Comparison of ENCODE assay signal across 8 mouse cellular contexts in genomic region chr15:79689662-79690425, GRCm38 (mm10). TPM values are rescaled to one million over a fixed set of nuclear protein-coding genes. Genes with fewer than 3 reads are reported as not detected.
DNase-seq lines count a peak whose midpoint lies in the region; ATAC-seq and TF ChIP-seq lines count a peak whose summit lies in the region.

No protein-coding gene starts in this region.

- H3K27me3 ChIP-seq in cerebellum, adult 2 months (ENCODE audit: control insufficient read depth, insufficient read depth, low read length): no peaks in the 10 kb centered on the region
- no peaks in the 10 kb centered on the region for H3K27me3 ChIP-seq in spleen, adult 2 months (ENCODE audit: control insufficient read depth, insufficient read depth, low read length)
- H3K27me3 ChIP-seq in limb, embryonic 15.5 days: no peaks in the 10 kb centered on the region
- H3K27me3 ChIP-seq in stomach, postnatal 0 days (ENCODE audit: control insufficient read depth, insufficient read depth, low read length): no peaks in the 10 kb centered on the region

- peak overlapping the region; percentile 66 for H3K4me3 ChIP-seq in cerebellum, adult 2 months (replicated peaks; ENCODE audit: insufficient read depth, low read depth, low read length)
- peak overlapping the region; percentile 52; the same call in 1 of the 2 replicates for H3K4me3 ChIP-seq in spleen, adult 2 months (ENCODE audit: extremely low read depth, insufficient read depth, insufficient read length)
- H3K4me3 ChIP-seq in limb, embryonic 15.5 days: peak overlapping the region; percentile 97
- peak overlapping the region; percentile 97 for H3K4me3 ChIP-seq in stomach, postnatal 0 days (ENCODE audit: low read depth, low read length)

- H3K9ac ChIP-seq in limb, embryonic 15.5 days: no peak overlapping the region
- 0 out of 2 replicates have a peak overlapping the region, but pooled peaks have one; percentile 23 for H3K9ac ChIP-seq in stomach, postnatal 0 days (ENCODE audit: low read length)

- peak; percentile 37; the same call in 1 of the 2 replicates for TF ChIP-seq POLR2A in cerebellum, adult 2 months (IDR thresholded peaks at IDR 0.05; ENCODE audit: borderline replicate concordance, insufficient read depth, low read length)
- no peak; the same call in 1 of the 2 replicates for TF ChIP-seq POLR2A in spleen, adult 2 months (IDR thresholded peaks at IDR 0.05; ENCODE audit: low read depth, low read length)

- no peak overlapping the region for H3K27ac ChIP-seq in cerebellum, adult 2 months (ENCODE audit: insufficient read depth, low read length)
- peak overlapping the region; percentile 68 for H3K27ac ChIP-seq in spleen, adult 2 months (ENCODE audit: insufficient read depth, low read length)
- peak overlapping the region; percentile 69 for H3K27ac ChIP-seq in limb, embryonic 15.5 days
- 0 out of 2 replicates have a peak overlapping the region, but pooled peaks have one; percentile 36 for H3K27ac ChIP-seq in stomach, postnatal 0 days (replicated peaks)

- DNase-seq in cerebellum, adult 2 months: no peak
- no peak for DNase-seq in cerebellum, postnatal 25 days
- no peak for DNase-seq in spleen, adult 2 months (ENCODE audit: low read depth in 1 of 2, low spot score in 2 of 2)
- no peak for DNase-seq in spleen, adult 18-20 months
- DNase-seq in stomach, postnatal 0 days (ENCODE audit: low spot score): no peak
- DNase-seq in spleen, postnatal 4 days (ENCODE audit: low spot score in 2 of 2): no peak

- peaks cover 11% of the 10 kb centered on the region for H3K4me1 ChIP-seq in cerebellum, adult 2 months (ENCODE audit: control insufficient read depth, insufficient read depth, low read length)
- H3K4me1 ChIP-seq in spleen, adult 2 months (ENCODE audit: control insufficient read depth, insufficient read depth, insufficient read length): peaks cover 30% of the 10 kb centered on the region; the same call in 1 of the 2 replicates
- H3K4me1 ChIP-seq in limb, embryonic 15.5 days: peaks cover 51% of the 10 kb centered on the region
- H3K4me1 ChIP-seq in stomach, postnatal 0 days (replicated peaks; ENCODE audit: control insufficient read depth, insufficient read depth): peaks cover 13% of the 10 kb centered on the region; the same call in 1 of the 2 replicates

- no peaks in the 10 kb centered on the region for H3K36me3 ChIP-seq in spleen, adult 2 months (ENCODE audit: control insufficient read depth, insufficient read depth, low read length)
- H3K36me3 ChIP-seq in limb, embryonic 15.5 days: peaks cover 8% of the 10 kb centered on the region
- no peaks in the 10 kb centered on the region for H3K36me3 ChIP-seq in stomach, postnatal 0 days (ENCODE audit: control insufficient read depth, insufficient read depth, low read length)

- no peak for ATAC-seq in limb, embryonic 15.5 days (ENCODE audit: insufficient number of reproducible peaks, low FRiP score, low TSS enrichment, low read depth)
- no peak for ATAC-seq in stomach, postnatal 0 days (ENCODE audit: low FRiP score, low TSS enrichment)
- ATAC-seq in erythroid progenitor cell, adult 5-6 weeks (replicated peaks; ENCODE audit: low FRiP score, poor library complexity, severe bottlenecking): no peak; the same call in 1 of the 2 replicates

- peak overlapping the region; percentile 93 for H3K4me2 ChIP-seq in limb, embryonic 15.5 days
- peak overlapping the region; percentile 97 for H3K4me2 ChIP-seq in stomach, postnatal 0 days (replicated peaks; ENCODE audit: low read depth)

- no peaks in the 10 kb centered on the region for H3K9me3 ChIP-seq in limb, embryonic 15.5 days
- no peaks in the 10 kb centered on the region for H3K9me3 ChIP-seq in stomach, postnatal 0 days (ENCODE audit: control insufficient read depth, low read length)

- WGBS in cerebellum, adult 2 months: 11% methylated on average over 24 of the region's 24 CpGs
- 11% methylated on average over 24 of the region's 24 CpGs for WGBS in spleen, adult 2 months
- WGBS in limb, embryonic 15.5 days: 11% methylated on average over 24 of the region's 24 CpGs
- WGBS in stomach, postnatal 0 days: 9% methylated on average over 24 of the region's 24 CpGs

- TF ChIP-seq CTCF in cerebellum, adult 2 months (IDR thresholded peaks at IDR 0.05; ENCODE audit: borderline replicate concordance, insufficient read depth, low read depth, low read length): no peak
- TF ChIP-seq CTCF in spleen, adult 2 months (IDR thresholded peaks at IDR 0.05; ENCODE audit: extremely low read depth, insufficient read depth, insufficient read length, insufficient replicate concordance): no peak
- no peak for TF ChIP-seq CTCF in stomach, postnatal 0 days (IDR thresholded peaks at IDR 0.05; ENCODE audit: low read depth)

- TF ChIP-seq EP300 in stomach, postnatal 0 days (optimal IDR thresholded peaks at IDR 0.05): no peak

RNA-seq across cellular contexts. Expression of gene Gtpbp1, which starts 0.8 kb away (rescaled TPM):
- 52.5 and 59.5 TPM in 2 replicates for polyA plus RNA-seq in cerebellum, adult 2 months (2012; rRNA removed)
- 40.3 and 50.4 TPM in 2 replicates for polyA plus RNA-seq in spleen, adult 2 months (2012; rRNA removed)
- 35.0 and 36.0 TPM in 2 replicates for polyA plus RNA-seq in limb, embryonic 15.5 days (2015; fragmentation: Nextera tagmentation; extraction: Ambion mirVana)
- polyA plus RNA-seq in stomach, postnatal 0 days (2015; fragmentation: Nextera tagmentation; extraction: Ambion mirVana): 13.3 and 17.1 TPM in 2 replicates
- 43.6 and 63.1 TPM in 2 replicates for total RNA-seq in erythroid progenitor cell, adult 5-6 weeks (2015; ENCODE audit: low replicate concordance)
- total RNA-seq in erythroid progenitor cell, adult 5-6 weeks (2017; ENCODE audit: low replicate concordance): 64.1 and 94.1 TPM in 2 replicates

RNA-seq across cellular contexts. Expression of gene Josd1, which starts 2.1 kb away (rescaled TPM):
- 43.8 and 45.0 TPM in 2 replicates for polyA plus RNA-seq in cerebellum, adult 2 months (2012; rRNA removed)
- polyA plus RNA-seq in spleen, adult 2 months (2012; rRNA removed): 11.5 and 16.3 TPM in 2 replicates
- polyA plus RNA-seq in limb, embryonic 15.5 days (2015; fragmentation: Nextera tagmentation; extraction: Ambion mirVana): 20.2 and 27.8 TPM in 2 replicates
- 11.7 and 13.4 TPM in 2 replicates for polyA plus RNA-seq in stomach, postnatal 0 days (2015; fragmentation: Nextera tagmentation; extraction: Ambion mirVana)
- total RNA-seq in erythroid progenitor cell, adult 5-6 weeks (2015; ENCODE audit: low replicate concordance): 17.7 and 18.4 TPM in 2 replicates
- total RNA-seq in erythroid progenitor cell, adult 5-6 weeks (2017; ENCODE audit: low replicate concordance): 17.3 and 27.6 TPM in 2 replicates

RNA-seq across cellular contexts. Expression of gene Tomm22, which starts 19.2 kb away (rescaled TPM):
- polyA plus RNA-seq in cerebellum, adult 2 months (2012; rRNA removed): 99.9 and 106 TPM in 2 replicates
- 18.7 and 19.5 TPM in 2 replicates for polyA plus RNA-seq in spleen, adult 2 months (2012; rRNA removed)
- polyA plus RNA-seq in limb, embryonic 15.5 days (2015; fragmentation: Nextera tagmentation; extraction: Ambion mirVana): 216 and 223 TPM in 2 replicates
- polyA plus RNA-seq in stomach, postnatal 0 days (2015; fragmentation: Nextera tagmentation; extraction: Ambion mirVana): 186 and 196 TPM in 2 replicates
- total RNA-seq in erythroid progenitor cell, adult 5-6 weeks (2015; ENCODE audit: low replicate concordance): 70.8 and 73.9 TPM in 2 replicates
- total RNA-seq in erythroid progenitor cell, adult 5-6 weeks (2017; ENCODE audit: low replicate concordance): 54.8 and 62.5 TPM in 2 replicates

RNA-seq across cellular contexts. Expression of gene Cby1, which starts 30.8 kb away (rescaled TPM):
- 30.3 and 32.3 TPM in 2 replicates for polyA plus RNA-seq in cerebellum, adult 2 months (2012; rRNA removed)
- polyA plus RNA-seq in spleen, adult 2 months (2012; rRNA removed): 3.9 and 4.2 TPM in 2 replicates
- polyA plus RNA-seq in limb, embryonic 15.5 days (2015; fragmentation: Nextera tagmentation; extraction: Ambion mirVana): 49.3 and 52.6 TPM in 2 replicates
- 30.2 and 31.2 TPM in 2 replicates for polyA plus RNA-seq in stomach, postnatal 0 days (2015; fragmentation: Nextera tagmentation; extraction: Ambion mirVana)
- 3.6 and 6.3 TPM in 2 replicates for total RNA-seq in erythroid progenitor cell, adult 5-6 weeks (2015; ENCODE audit: low replicate concordance)
- 13.0 and 15.4 TPM in 2 replicates for total RNA-seq in erythroid progenitor cell, adult 5-6 weeks (2017; ENCODE audit: low replicate concordance)

RNA-seq across cellular contexts. Expression of gene Fam227a, which starts 31.1 kb away (rescaled TPM):
- 8.5 and 9.5 TPM in 2 replicates for polyA plus RNA-seq in cerebellum, adult 2 months (2012; rRNA removed)
- 0.28 and 0.41 TPM in 2 replicates for polyA plus RNA-seq in spleen, adult 2 months (2012; rRNA removed)
- 0.82 and 0.88 TPM in 2 replicates for polyA plus RNA-seq in limb, embryonic 15.5 days (2015; fragmentation: Nextera tagmentation; extraction: Ambion mirVana)
- 0.29 and 0.41 TPM in 2 replicates for polyA plus RNA-seq in stomach, postnatal 0 days (2015; fragmentation: Nextera tagmentation; extraction: Ambion mirVana)
- total RNA-seq in erythroid progenitor cell, adult 5-6 weeks (2015; ENCODE audit: low replicate concordance): 3.2 TPM in 1 of 2 replicates, not detected in the other
- 4.4 and 8.6 TPM in 2 replicates for total RNA-seq in erythroid progenitor cell, adult 5-6 weeks (2017; ENCODE audit: low replicate concordance)
